Mouse (Mus musculus): Measurements from ENCODE around the gene Oma1. TPM values are rescaled to one million over a fixed set of nuclear protein-coding genes. Genes with fewer than 3 reads are reported as not detected.

Gene Oma1
- polyA plus RNA-seq (2015; fragmentation: Nextera tagmentation; extraction: Ambion mirVana): 22.5 and 23.0 TPM in 2 replicates

DNA sequence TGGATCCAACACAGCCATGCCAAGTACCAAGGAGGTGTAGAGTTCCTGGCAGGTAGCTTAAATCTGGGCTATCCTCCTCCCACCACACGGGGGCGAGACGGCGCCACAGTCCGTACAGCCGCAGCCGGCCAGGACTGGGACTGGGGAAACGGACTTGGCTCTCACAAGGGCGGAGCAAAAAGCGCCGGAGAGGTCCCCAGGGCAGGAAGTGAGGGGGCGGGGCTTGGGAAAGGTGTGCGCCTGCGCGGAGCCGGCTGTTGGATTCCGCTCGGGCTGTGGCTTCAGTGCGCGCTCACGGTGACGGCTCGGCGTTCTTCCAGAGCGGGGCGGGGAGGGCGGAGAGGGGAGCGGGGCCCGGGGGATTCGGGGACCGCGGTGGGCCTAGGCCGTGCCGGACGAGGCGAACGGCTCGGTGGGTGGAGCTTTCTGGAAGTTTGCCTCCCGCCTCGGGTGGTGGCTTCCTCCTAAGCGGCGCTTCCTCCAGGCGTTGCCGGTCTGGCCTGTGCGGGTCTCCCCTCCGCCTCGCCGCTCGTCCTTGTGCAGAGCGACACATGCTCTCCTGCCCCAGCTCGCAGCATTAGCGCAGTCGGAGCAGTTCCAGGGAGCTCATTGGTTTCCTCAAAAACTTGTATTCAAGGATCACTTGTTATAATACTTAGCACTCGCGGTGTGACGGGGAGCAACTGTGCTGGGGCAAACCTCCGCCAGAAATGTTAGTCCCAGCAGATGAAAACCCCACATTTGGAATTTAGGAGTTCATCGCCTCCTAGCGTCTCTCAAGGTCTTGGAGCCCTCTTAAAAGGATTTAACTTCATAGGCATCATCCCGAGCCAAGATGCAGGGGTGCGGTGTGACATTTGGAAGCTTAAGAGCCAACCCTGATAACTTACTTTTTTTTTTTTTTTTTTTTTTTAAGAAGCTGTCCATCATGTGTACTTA lies at the start of gene Oma1:
Oma1 (plus strand) TSS at position 226 of the 939 bp plus-strand sequence.
- peak within 1 kb of the TSS; percentile 61 for H3K4me2 ChIP-seq (replicated peaks)
- 0 out of 2 replicates have a peak, but pooled peaks cover 2% of the 10 kb centered on the region for H3K4me1 ChIP-seq (replicated peaks)
- H3K4me3 ChIP-seq (replicated peaks): peak within 1 kb of the TSS; percentile 66
- under 1% methylated on average over 57 of the region's 61 CpGs for WGBS
- ATAC-seq: peak; percentile 100
- no peaks in the 10 kb centered on the region for H3K9me3 ChIP-seq
- no peaks in the 10 kb centered on the region for H3K36me3 ChIP-seq
- peak within 1 kb of the TSS; percentile 74 for H3K9ac ChIP-seq
- H3K27ac ChIP-seq: peak within 1 kb of the TSS; percentile 96
- no peaks in the 10 kb centered on the region for H3K27me3 ChIP-seq (replicated peaks)

DNA sequence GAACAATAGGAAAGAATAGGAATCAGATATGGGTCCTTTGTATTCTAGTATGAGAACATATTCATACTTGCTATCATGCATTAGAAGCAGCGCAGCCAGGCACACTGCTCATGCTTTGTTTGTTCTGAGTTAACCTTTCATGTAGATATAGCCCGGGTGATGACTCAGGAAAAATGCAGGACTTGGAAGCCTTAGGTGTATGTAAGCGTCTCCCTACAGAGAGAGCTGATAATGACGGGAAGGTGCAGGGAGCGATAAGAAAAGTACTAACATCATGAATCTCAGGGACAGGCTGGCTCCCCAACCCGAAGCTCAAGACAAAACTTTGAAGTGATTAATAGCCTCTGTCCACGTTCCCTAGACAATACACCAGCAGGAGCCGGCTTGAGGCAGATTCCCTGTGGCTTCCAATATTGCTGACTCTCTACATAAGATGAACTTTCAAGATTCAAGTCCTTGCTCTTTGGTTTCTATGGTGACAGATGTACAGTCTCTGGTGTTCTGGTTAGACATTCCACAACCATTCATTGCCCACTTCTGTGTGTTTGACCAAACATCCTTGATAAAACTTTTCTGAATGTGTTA lies 49.7 kb upstream of the Oma1 start:
- peak; percentile 86 for ATAC-seq

DNA sequence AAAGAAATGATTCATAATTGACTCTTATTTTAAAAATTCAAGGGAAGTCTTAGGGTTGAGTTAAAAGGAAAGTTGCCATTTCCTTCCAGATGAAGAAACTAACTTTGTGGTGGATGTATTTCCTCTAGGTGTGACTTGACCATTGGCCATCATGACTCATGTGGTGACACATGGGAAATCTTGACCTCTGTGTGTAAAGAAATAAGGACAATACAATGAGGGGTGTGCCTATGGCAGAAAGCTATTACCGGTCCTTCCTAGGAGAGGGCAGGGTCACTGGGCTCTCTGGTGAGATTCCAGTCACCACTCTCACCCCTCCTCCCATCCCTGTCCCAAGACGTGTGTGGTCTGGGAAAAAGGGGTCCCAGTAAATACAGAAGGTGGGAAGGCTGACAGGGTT lies 48.4 kb upstream of the Oma1 start:
- Histone ChIP-seq H3K9me3 (no peaks in the 10 kb centered on the region), H3K4me2 (replicated peaks) (no peak overlapping the region), H3K27me3 (replicated peaks) (no peaks in the 10 kb centered on the region), H3K36me3 (no peaks in the 10 kb centered on the region), H3K4me1 (replicated peaks) (no peaks in the 10 kb centered on the region), H3K9ac (no peak overlapping the region), H3K27ac (no peak overlapping the region), H3K4me3 (replicated peaks) (no peak overlapping the region)
- no peak for ATAC-seq
- 36% methylated on average over 2 of the region's 2 CpGs for WGBS

More for the DNA sequence above, 49.7 kb upstream of the Oma1 start:
- WGBS: 11% methylated on average over 8 of the region's 8 CpGs
- Histone ChIP-seq H3K9ac (no peak overlapping the region), H3K27ac (no peak overlapping the region), H3K4me2 (replicated peaks) (no peak overlapping the region), H3K4me3 (replicated peaks) (no peak overlapping the region), H3K36me3 (no peaks in the 10 kb centered on the region), H3K4me1 (replicated peaks) (no peaks in the 10 kb centered on the region), H3K9me3 (no peaks in the 10 kb centered on the region), H3K27me3 (replicated peaks) (no peaks in the 10 kb centered on the region)

DNA sequence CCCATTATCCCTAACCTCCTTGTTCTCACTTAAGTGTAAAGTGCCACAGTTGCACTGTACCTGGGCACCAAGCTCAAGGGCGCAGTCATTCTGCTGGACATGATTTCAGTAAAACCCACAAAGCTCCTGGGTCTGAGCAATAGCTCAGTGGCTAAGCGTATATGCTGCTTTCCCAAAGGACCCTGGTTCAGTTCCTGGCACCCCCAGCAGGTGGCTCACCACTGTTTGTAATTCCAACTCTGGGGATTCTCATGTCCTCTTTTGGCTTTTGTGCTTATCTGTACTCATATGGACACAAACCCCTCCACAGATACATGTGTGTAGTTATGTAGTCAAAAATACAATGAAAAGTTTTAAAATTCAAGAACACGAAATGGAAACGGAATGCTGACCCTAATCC lies 44.3 kb upstream of the Oma1 start:
- Histone ChIP-seq H3K36me3 (no peaks in the 10 kb centered on the region), H3K27me3 (replicated peaks) (no peaks in the 10 kb centered on the region), H3K4me3 (replicated peaks) (no peak overlapping the region), H3K9me3 (no peaks in the 10 kb centered on the region), H3K27ac (no peak overlapping the region), H3K4me1 (replicated peaks) (no peaks in the 10 kb centered on the region), H3K4me2 (replicated peaks) (no peak overlapping the region), H3K9ac (no peak overlapping the region)
- 83% methylated on average over 4 of the region's 4 CpGs for WGBS
- no peak for ATAC-seq

DNA sequence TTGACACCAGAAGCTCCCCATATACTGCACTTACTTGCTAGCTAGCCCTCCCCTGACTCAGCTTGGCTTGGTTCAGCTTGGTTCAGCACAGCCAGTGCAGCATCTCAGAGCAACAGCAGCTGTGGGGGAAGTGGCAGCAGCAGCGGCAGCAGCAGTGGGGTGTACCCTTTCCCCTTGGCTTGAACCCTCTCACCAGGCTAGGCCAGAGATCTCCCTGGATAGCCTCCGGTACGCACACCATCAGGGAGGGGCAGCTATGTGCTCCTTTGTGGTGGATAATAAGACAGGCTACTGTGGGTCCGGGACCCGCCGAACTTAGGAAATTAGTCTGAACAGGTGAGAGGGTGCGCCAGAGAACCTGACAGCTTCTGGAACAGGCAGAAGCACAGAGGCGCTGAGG lies 40.6 kb upstream of the Oma1 start:
- no peaks in the 10 kb centered on the region for H3K27me3 ChIP-seq (replicated peaks)
- no peaks in the 10 kb centered on the region for H3K9me3 ChIP-seq
- H3K9ac ChIP-seq: no peak overlapping the region
- no peak for ATAC-seq
- H3K4me1 ChIP-seq (replicated peaks): no peaks in the 10 kb centered on the region
- H3K36me3 ChIP-seq: no peaks in the 10 kb centered on the region
- 54% methylated on average over 6 of the region's 8 CpGs for WGBS
- no peak overlapping the region for H3K27ac ChIP-seq
- H3K4me3 ChIP-seq (replicated peaks): no peak overlapping the region
- no peak overlapping the region for H3K4me2 ChIP-seq (replicated peaks)

DNA sequence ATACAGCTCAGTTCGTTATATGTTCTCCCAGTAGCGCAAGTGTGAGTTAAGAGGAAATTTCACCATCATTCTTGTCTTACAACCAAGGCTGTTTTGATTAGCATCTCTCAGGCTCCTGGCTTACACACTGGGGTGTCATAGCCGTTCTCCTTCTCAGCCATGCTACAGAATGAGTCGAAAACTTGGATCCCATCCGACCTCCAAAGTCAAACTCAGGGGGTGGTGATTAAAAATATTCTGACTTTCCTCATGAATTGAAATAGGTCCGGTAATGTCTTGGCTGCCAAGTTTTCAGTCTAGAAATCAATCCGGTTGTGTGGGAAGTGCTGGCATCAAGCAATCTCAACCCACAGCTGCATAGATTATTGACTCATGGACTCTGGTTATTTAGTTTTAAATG lies 25.3 kb upstream of the Oma1 start:
- no peak overlapping the region for H3K9ac ChIP-seq
- no peak for ATAC-seq
- no peak overlapping the region for H3K27ac ChIP-seq
- H3K4me2 ChIP-seq (replicated peaks): no peak overlapping the region
- H3K9me3 ChIP-seq: no peaks in the 10 kb centered on the region
- H3K27me3 ChIP-seq (replicated peaks): no peaks in the 10 kb centered on the region
- H3K4me1 ChIP-seq (replicated peaks): no peaks in the 10 kb centered on the region
- WGBS: 83% methylated on average over 7 of the region's 7 CpGs
- no peak overlapping the region for H3K4me3 ChIP-seq (replicated peaks)
- H3K36me3 ChIP-seq: no peaks in the 10 kb centered on the region

DNA sequence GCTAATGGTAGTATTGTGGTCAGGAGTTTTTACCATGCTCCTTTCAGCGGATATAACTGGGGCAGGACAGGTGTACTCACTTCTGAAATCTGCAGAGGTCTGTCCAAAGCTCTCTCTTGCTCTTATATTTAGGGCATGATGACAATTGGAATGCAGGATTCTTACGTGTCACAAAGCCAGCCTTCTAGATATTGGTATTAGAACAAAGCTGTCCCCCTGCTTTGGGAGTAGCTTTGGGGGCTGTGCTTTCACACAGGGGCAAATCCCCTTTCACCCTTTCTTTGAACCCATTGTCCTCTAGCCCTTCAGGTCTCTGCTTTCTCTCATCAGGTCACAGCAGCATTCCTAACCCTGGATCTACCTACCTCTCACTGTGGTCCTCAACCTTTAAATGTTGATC lies 22.8 kb upstream of the Oma1 start, which contains the start of gene 4921539E11Rik:
4921539E11Rik (minus strand) TSS at position 101 of the 400 bp plus-strand sequence.
- no peaks in the 10 kb centered on the region for H3K27me3 ChIP-seq (replicated peaks)
- whole genome bisulfite sequencing: 75% methylated on average over 2 of the region's 2 CpGs
- H3K9me3 ChIP-seq: no peaks in the 10 kb centered on the region
- H3K4me2 ChIP-seq (replicated peaks): no peak within 1 kb of the TSS
- H3K36me3 ChIP-seq: no peaks in the 10 kb centered on the region
- no peak within 1 kb of the TSS for H3K4me3 ChIP-seq (replicated peaks)
- H3K4me1 ChIP-seq (replicated peaks): no peaks in the 10 kb centered on the region
- no peak for ATAC-seq
- H3K27ac ChIP-seq: no peak within 1 kb of the TSS
- H3K9ac ChIP-seq: no peak within 1 kb of the TSS

DNA sequence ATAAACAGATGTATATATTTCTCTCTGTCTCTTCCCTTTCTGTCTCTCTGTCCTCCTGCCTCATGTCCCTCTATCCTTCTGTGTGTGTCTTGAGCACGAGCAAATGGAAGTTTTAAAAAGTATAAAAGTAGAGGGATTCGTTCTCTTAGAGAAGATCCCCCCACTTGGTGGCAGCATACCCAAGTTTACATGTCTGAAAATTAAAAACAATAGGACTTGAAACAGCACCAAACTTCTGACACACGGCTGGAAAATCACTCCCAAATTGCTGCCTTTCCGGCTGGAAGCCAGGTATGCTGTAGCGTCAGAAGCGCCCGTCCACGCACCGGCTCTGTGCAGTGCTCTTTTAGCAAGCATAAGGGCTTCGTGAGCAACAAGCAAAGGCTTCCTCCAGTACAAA lies 14.3 kb upstream of the Oma1 start:
- Histone ChIP-seq H3K27me3 (replicated peaks) (no peaks in the 10 kb centered on the region), H3K36me3 (no peaks in the 10 kb centered on the region), H3K4me1 (replicated peaks) (no peaks in the 10 kb centered on the region), H3K9me3 (no peaks in the 10 kb centered on the region), H3K4me2 (replicated peaks) (no peak overlapping the region), H3K4me3 (replicated peaks) (no peak overlapping the region), H3K9ac (no peak overlapping the region), H3K27ac (no peak overlapping the region)
- no peak for ATAC-seq
- 62% methylated on average over 10 of the region's 10 CpGs for WGBS

DNA sequence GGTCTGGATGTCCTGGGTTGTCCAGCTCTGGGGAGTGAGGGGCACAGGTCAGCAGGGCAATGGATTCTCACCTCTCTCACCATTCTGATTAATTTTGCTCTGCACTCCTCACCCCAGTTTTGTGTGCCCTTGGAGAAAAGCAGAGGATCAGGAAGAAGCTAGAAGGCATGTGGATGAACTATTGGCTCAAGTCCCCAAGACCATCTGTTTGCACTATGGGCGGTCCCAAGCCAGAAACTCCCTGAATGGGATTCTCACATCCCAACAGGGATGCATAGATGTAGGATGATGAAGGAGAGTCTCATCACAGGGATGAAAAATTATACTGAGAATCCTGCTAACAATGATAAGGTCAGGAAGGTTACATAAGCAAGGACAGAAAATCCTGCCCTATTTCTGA lies 9.8 kb upstream of the Oma1 start:
- Histone ChIP-seq H3K4me2 (replicated peaks) (no peak overlapping the region), H3K9me3 (no peaks in the 10 kb centered on the region), H3K4me3 (replicated peaks) (no peak overlapping the region), H3K9ac (no peak overlapping the region), H3K36me3 (no peaks in the 10 kb centered on the region), H3K4me1 (replicated peaks) (no peaks in the 10 kb centered on the region), H3K27ac (no peak overlapping the region), H3K27me3 (replicated peaks) (no peaks in the 10 kb centered on the region)
- no peak for ATAC-seq
- 81% methylated on average over 1 of the region's 1 CpGs for WGBS

DNA sequence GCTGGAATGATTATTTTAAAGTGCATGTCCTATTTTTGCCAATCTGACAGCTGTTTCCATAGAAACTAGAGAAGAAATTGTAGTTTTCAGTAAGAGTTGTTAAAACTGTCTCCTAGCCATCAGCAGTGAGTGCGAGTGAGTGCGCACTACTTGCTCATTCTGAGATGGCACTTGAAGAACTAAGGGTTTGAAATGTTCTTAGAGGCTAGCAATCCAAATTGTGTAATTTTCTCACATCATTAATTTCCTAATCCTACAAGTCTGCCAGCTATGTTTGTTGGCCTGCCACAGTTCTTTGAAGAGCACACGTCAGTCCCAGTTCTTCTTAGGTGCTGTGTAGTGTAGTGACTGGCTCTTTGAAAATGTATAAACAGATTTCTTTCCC lies 906 bp downstream of the Oma1 start:
- no peak overlapping the region for H3K27ac ChIP-seq
- H3K9ac ChIP-seq: no peak overlapping the region
- H3K27me3 ChIP-seq (replicated peaks): no peaks in the 10 kb centered on the region
- ATAC-seq: no peak
- peak overlapping the region; percentile 61 for H3K4me2 ChIP-seq (replicated peaks)
- H3K4me3 ChIP-seq (replicated peaks): peak overlapping the region; percentile 66
- H3K36me3 ChIP-seq: no peaks in the 10 kb centered on the region
- WGBS: 57% methylated on average over 3 of the region's 3 CpGs
- no peaks in the 10 kb centered on the region for H3K9me3 ChIP-seq
- H3K4me1 ChIP-seq (replicated peaks): 0 out of 2 replicates have a peak, but pooled peaks cover 2% of the 10 kb centered on the region

DNA sequence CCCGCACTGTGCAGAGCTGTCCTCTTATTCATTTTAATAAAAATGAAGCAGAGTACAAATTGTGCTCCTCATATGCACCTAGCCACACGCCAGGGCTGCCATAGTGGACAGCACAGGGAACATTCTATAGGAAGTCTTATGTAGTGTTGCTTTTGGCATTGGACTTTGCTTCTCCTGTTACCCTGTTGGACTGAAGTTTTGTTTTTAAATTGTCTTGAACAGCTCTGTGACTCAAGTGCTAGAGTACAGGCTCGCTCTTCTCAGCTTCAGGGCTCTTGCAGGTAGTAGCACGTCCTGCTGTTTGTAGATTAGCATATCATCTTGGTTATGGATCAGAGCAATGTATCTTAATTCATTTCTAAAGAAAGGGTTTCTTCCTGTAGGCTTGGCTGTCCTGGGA lies 2.2 kb downstream of the Oma1 start:
- no peak overlapping the region for H3K9ac ChIP-seq
- no peaks in the 10 kb centered on the region for H3K36me3 ChIP-seq
- H3K4me3 ChIP-seq (replicated peaks): no peak overlapping the region
- ATAC-seq: no peak
- H3K4me2 ChIP-seq (replicated peaks): no peak overlapping the region
- no peaks in the 10 kb centered on the region for H3K27me3 ChIP-seq (replicated peaks)
- H3K9me3 ChIP-seq: no peaks in the 10 kb centered on the region
- 0 out of 2 replicates have a peak, but pooled peaks cover 2% of the 10 kb centered on the region for H3K4me1 ChIP-seq (replicated peaks)
- no peak overlapping the region for H3K27ac ChIP-seq
- 86% methylated on average over 4 of the region's 4 CpGs for WGBS

DNA sequence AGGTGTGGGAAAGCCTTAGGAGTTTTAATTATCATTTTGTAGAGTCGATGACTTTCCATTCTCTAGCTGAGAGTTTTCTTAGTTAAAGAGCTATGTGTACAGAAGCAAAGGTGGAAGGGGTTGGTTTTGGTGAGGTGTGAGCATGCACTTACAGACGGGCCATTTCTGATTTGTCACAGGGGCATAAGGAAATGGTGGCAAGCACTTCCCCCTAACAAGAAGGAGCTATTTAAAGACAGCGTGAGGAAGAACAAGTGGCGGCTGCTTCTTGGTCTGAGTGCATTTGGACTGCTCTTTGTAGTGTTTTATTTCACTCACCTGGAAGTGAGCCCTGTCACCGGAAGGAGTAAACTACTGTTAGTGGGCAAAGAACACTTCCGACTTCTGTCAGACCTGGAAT lies 7.8 kb downstream of the Oma1 start:
- 69% methylated on average over 6 of the region's 6 CpGs for WGBS
- Histone ChIP-seq H3K9ac (no peak overlapping the region), H3K9me3 (no peaks in the 10 kb centered on the region), H3K36me3 (no peaks in the 10 kb centered on the region), H3K4me2 (replicated peaks) (no peak overlapping the region), H3K4me3 (replicated peaks) (no peak overlapping the region), H3K27ac (no peak overlapping the region), H3K4me1 (replicated peaks) (no peaks in the 10 kb centered on the region), H3K27me3 (replicated peaks) (no peaks in the 10 kb centered on the region)
- no peak for ATAC-seq

Data from intestine, embryonic 15.5 days (tissue).